In genomic region chr15:82345820-82346470, GRCm38 (mm10) we compare ENCODE assay signal across 8 mouse cellular contexts. TPM values are rescaled to one million over a fixed set of nuclear protein-coding genes. Genes with fewer than 3 reads are reported as not detected.
A peak's percentile ranks its signal among the peaks of the same experiment; 100 is the strongest.
DNase-seq lines count a peak whose midpoint lies in the region; ATAC-seq lines count a peak whose summit lies in the region.

No protein-coding gene starts in this region.

- H3K27ac ChIP-seq in hindbrain, embryonic 11.5 days (ENCODE audit: low read depth, low read length): peak overlapping the region; percentile 18; the same call in 1 of the 2 replicates

- peak overlapping the region; percentile 38 for H3K4me3 ChIP-seq in hindbrain, embryonic 11.5 days (ENCODE audit: low read depth, low read length)

- H3K9ac ChIP-seq in hindbrain, embryonic 11.5 days (ENCODE audit: low read depth, low read length): peak overlapping the region; percentile 56

- H3K27me3 ChIP-seq in hindbrain, embryonic 11.5 days (ENCODE audit: control insufficient read depth, insufficient read depth, low read length): 0 out of 2 replicates have a peak, but pooled peaks cover 1% of the 10 kb centered on the region

- peaks cover 4% of the 10 kb centered on the region; the same call in 1 of the 2 replicates for H3K4me1 ChIP-seq in hindbrain, embryonic 11.5 days (replicated peaks; ENCODE audit: control insufficient read depth, insufficient read depth, low read length)

- 0 out of 2 replicates have a peak, but pooled peaks cover 6% of the 10 kb centered on the region for H3K36me3 ChIP-seq in hindbrain, embryonic 11.5 days (ENCODE audit: control insufficient read depth, insufficient read depth, low read length)

- no peaks in the 10 kb centered on the region for H3K9me3 ChIP-seq in hindbrain, embryonic 11.5 days (ENCODE audit: control insufficient read depth, low read length)

- ATAC-seq in hindbrain, embryonic 11.5 days (ENCODE audit: low FRiP score): peak; percentile 99

- peak overlapping the region; percentile 59 for H3K4me2 ChIP-seq in hindbrain, embryonic 11.5 days (replicated peaks; ENCODE audit: low read depth, low read length)

- DNase-seq in Muller cell, postnatal 12 days (ENCODE audit: inconsistent ontology term): peak; percentile 99
- DNase-seq in cerebellum, adult 9-11 months: peak; percentile 98
- DNase-seq in frontal cortex, adult 2 months (ENCODE audit: extremely low spot score in 1 of 2, low spot score in 1 of 2): peak; percentile 97 to 99
- peak; percentile 98 for DNase-seq in hindbrain, embryonic 11.5 days (ENCODE audit: low spot score)
- peak; percentile 97 to 98 for DNase-seq in layer of hippocampus, postnatal 10 days (ENCODE audit: low spot score in 2 of 2)
- DNase-seq in lung, postnatal 10 days: peak; percentile 99
- peak; percentile 95 for DNase-seq in ovary, postnatal 36 days (ENCODE audit: low spot score)
- peak; percentile 98 for DNase-seq in thymus, postnatal 25 days

- under 1% methylated on average over 50 of the region's 51 CpGs for WGBS in hindbrain, embryonic 11.5 days

RNA-seq across cellular contexts. Expression of gene Smdt1, which starts 7.2 kb away (rescaled TPM):
- polyA plus RNA-seq in frontal cortex, adult 2 months (2012; rRNA removed): 288 and 325 TPM in 2 replicates
- polyA plus RNA-seq in hindbrain, embryonic 11.5 days (2014; fragmentation: Nextera tagmentation; extraction: Ambion mirVana): 267 and 274 TPM in 2 replicates
- total RNA-seq in layer of hippocampus, postnatal 10 days (2021): 100 to 1,000 TPM; 158 to 179 TPM

RNA-seq across cellular contexts. Expression of gene Pheta2, which starts 7.2 kb away (rescaled TPM):
- 0.48 and 0.70 TPM in 2 replicates for polyA plus RNA-seq in frontal cortex, adult 2 months (2012; rRNA removed)
- 3.3 and 4.0 TPM in 2 replicates for polyA plus RNA-seq in hindbrain, embryonic 11.5 days (2014; fragmentation: Nextera tagmentation; extraction: Ambion mirVana)
- 1 to 10 TPM in 1 of 2 experiments, under 1 TPM in 1; 0.80 to 1.1 TPM for total RNA-seq in layer of hippocampus, postnatal 10 days (2021)

RNA-seq across cellular contexts. Expression of gene Naga, which starts 7.2 kb away (rescaled TPM):
- 53.4 and 58.3 TPM in 2 replicates for polyA plus RNA-seq in frontal cortex, adult 2 months (2012; rRNA removed)
- polyA plus RNA-seq in hindbrain, embryonic 11.5 days (2014; fragmentation: Nextera tagmentation; extraction: Ambion mirVana): 22.2 and 22.8 TPM in 2 replicates
- total RNA-seq in layer of hippocampus, postnatal 10 days (2021): 10 to 100 TPM; 36.9 to 43.3 TPM

RNA-seq across cellular contexts. Expression of gene Ndufa6, which starts 8.2 kb away (rescaled TPM):
- 498 and 573 TPM in 2 replicates for polyA plus RNA-seq in frontal cortex, adult 2 months (2012; rRNA removed)
- polyA plus RNA-seq in hindbrain, embryonic 11.5 days (2014; fragmentation: Nextera tagmentation; extraction: Ambion mirVana): 277 and 281 TPM in 2 replicates
- total RNA-seq in layer of hippocampus, postnatal 10 days (2021): 100 to 1,000 TPM; 201 to 212 TPM

RNA-seq across cellular contexts. Expression of gene Cyp2d22, which starts 34.1 kb away (rescaled TPM):
- 46.2 and 52.6 TPM in 2 replicates for polyA plus RNA-seq in frontal cortex, adult 2 months (2012; rRNA removed)
- 1.8 and 2.1 TPM in 2 replicates for polyA plus RNA-seq in hindbrain, embryonic 11.5 days (2014; fragmentation: Nextera tagmentation; extraction: Ambion mirVana)
- 10 to 100 TPM; 18.8 to 19.5 TPM for total RNA-seq in layer of hippocampus, postnatal 10 days (2021)

Comparison
In these comparisons a context has a peak if more than half of its experiments do, and no peak if none do; other contexts are left out.
1. Peak in every context shown above with its lines: DNase-seq, ATAC-seq, H3K4me3 ChIP-seq and H3K27ac ChIP-seq.